Mouse (Mus musculus): ENCODE results near the gene Cyp39a1. TPM values are rescaled to one million over a fixed set of nuclear protein-coding genes. Genes with fewer than 3 reads are reported as not detected.

Gene Cyp39a1
- polyA plus RNA-seq, 1 experiment from 2014 or later = 18.7 TPM

Other genes with a start within 250 kb of the Cyp39a1 start
- 33.1 and 34.9 TPM in 2 replicates for gene Mep1a, start 164.6 kb upstream of the Cyp39a1 start, polyA plus RNA-seq (2015; fragmentation: Nextera tagmentation; extraction: Ambion mirVana)
- 0.18 TPM in 1 of 2 replicates, not detected in the other for gene Ankrd66, start 123.8 kb upstream of the Cyp39a1 start, polyA plus RNA-seq (2015; fragmentation: Nextera tagmentation; extraction: Ambion mirVana)
- 12.0 and 12.7 TPM in 2 replicates for gene Pla2g7, start 99.3 kb upstream of the Cyp39a1 start, polyA plus RNA-seq (2015; fragmentation: Nextera tagmentation; extraction: Ambion mirVana)
- gene Tdrd6, start 37.1 kb upstream of the Cyp39a1 start, polyA plus RNA-seq (2015; fragmentation: Nextera tagmentation; extraction: Ambion mirVana) = 0.46 and 0.73 TPM in 2 replicates
- gene Slc25a27, start 211 bp upstream of the Cyp39a1 start, polyA plus RNA-seq (2015; fragmentation: Nextera tagmentation; extraction: Ambion mirVana) = 12.1 and 13.7 TPM in 2 replicates
- 5.9 and 7.3 TPM in 2 replicates for gene Rcan2, start 133.9 kb downstream of the Cyp39a1 start, polyA plus RNA-seq (2015; fragmentation: Nextera tagmentation; extraction: Ambion mirVana)